Mouse (Mus musculus) liver, embryonic 11.5 days (tissue): ENCODE data around the gene Dohh. TPM values are rescaled to one million over a fixed set of nuclear protein-coding genes. Genes with fewer than 3 reads are reported as not detected.

Source experiments
- ATAC-seq: fragments of 200-750 bp; cut with Nextera tagmentation; replicated peaks from 2 replicates; pipeline ENCODE4 v1.8.0; 2017; ENCODE audit warnings: moderate number of reproducible peaks, mild to moderate bottlenecking, moderate TSS enrichment, moderate library complexity; ENCODE audit not compliant: low FRiP score
- DNase-seq: peaks from one replicate; pipeline ENCODE4 v3.0.0-alpha.2; 2017; ENCODE audit warnings: low spot score
- H3K27ac ChIP-seq: fragments of 300-500 bp; sonication (generic); 2 replicates; pipeline ENCODE4 v1.5.1; 2014; ENCODE audit warnings: mild to moderate bottlenecking, low read depth, low read length, control low read depth
- H3K27me3 ChIP-seq: fragments of 300-500 bp; sonication (generic); replicated peaks from 2 replicates; pipeline ENCODE4 v1.6.1; 2014; ENCODE audit warnings: low read length, mixed read lengths; ENCODE audit not compliant: control insufficient read depth, insufficient read depth
- H3K36me3 ChIP-seq: fragments of 300-500 bp; sonication (generic); 2 replicates; pipeline ENCODE4 v1.6.1; 2014; ENCODE audit warnings: mild to moderate bottlenecking, low read length, moderate library complexity, mixed read lengths; ENCODE audit not compliant: control insufficient read depth, insufficient read depth
- H3K4me1 ChIP-seq: fragments of 300-500 bp; sonication (generic); replicated peaks from 2 replicates; pipeline ENCODE4 v1.6.1; 2014; ENCODE audit warnings: low read length, mixed read lengths; ENCODE audit not compliant: control insufficient read depth, insufficient read depth
- H3K4me2 ChIP-seq: fragments of 300-500 bp; sonication (generic); 2 replicates; pipeline ENCODE4 v1.6.1; 2014; ENCODE audit warnings: mild to moderate bottlenecking, control low read depth, moderate library complexity
- H3K4me3 ChIP-seq: fragments of 300-500 bp; sonication (generic); 2 replicates; pipeline ENCODE4 v1.5.1; 2014; ENCODE audit warnings: low read depth, low read length, control low read depth
- H3K9ac ChIP-seq: fragments of 300-500 bp; sonication (generic); 2 replicates; pipeline ENCODE4 v1.6.1; 2014; ENCODE audit warnings: low read depth, low read length, control low read depth
- H3K9me3 ChIP-seq: fragments of 300-500 bp; sonication (generic); 2 replicates; pipeline ENCODE4 v1.6.1; 2016; ENCODE audit warnings: low read length, inconsistent platforms, mixed read lengths; ENCODE audit not compliant: control insufficient read depth
- WGBS: fragments of 180-500 bp; shearing (Covaris S2); extraction: QIAGEN DNeasy Blood & Tissue Kit; methylation state at CpG from one replicate; pipeline ENCODE4 v1.1.7; 2014; 5-methylcytosine and 5-hydroxymethylcytosine counted together
- polyA plus RNA-seq: library from polyadenylated mRNA; unstranded; fragments of >200 nt; fragmentation: Nextera tagmentation; extraction: Ambion mirVana; gene quantifications from 2 replicates; pipeline ENCODE4 v1.2.1, GENCODE M21; 2014

Gene Dohh
- polyA plus RNA-seq, 1 experiment from 2014 or later = 97.4 TPM

- no peaks in the 10 kb centered on the region for H3K27me3 ChIP-seq
- 36% methylated on average over 12 of the region's 12 CpGs for WGBS
- peak overlapping the region; percentile 99 for H3K4me2 ChIP-seq
- H3K4me1 ChIP-seq = peaks cover 76% of the 10 kb centered on the region
- peaks cover 10% of the 10 kb centered on the region; the same call in 1 of the 2 replicates for H3K36me3 ChIP-seq
- H3K9ac ChIP-seq = peak overlapping the region; percentile 54
- H3K9me3 ChIP-seq = no peaks in the 10 kb centered on the region
- DNase-seq (no peak), ATAC-seq (no peak)
- peak overlapping the region; percentile 66; the same call in 1 of the 2 replicates for H3K27ac ChIP-seq
- H3K4me3 ChIP-seq = peak overlapping the region; percentile 94
These were observed 27.8 kb upstream of the Dohh start for GRCm38 (mm10) chr10:81356352-81356990.

DNA sequence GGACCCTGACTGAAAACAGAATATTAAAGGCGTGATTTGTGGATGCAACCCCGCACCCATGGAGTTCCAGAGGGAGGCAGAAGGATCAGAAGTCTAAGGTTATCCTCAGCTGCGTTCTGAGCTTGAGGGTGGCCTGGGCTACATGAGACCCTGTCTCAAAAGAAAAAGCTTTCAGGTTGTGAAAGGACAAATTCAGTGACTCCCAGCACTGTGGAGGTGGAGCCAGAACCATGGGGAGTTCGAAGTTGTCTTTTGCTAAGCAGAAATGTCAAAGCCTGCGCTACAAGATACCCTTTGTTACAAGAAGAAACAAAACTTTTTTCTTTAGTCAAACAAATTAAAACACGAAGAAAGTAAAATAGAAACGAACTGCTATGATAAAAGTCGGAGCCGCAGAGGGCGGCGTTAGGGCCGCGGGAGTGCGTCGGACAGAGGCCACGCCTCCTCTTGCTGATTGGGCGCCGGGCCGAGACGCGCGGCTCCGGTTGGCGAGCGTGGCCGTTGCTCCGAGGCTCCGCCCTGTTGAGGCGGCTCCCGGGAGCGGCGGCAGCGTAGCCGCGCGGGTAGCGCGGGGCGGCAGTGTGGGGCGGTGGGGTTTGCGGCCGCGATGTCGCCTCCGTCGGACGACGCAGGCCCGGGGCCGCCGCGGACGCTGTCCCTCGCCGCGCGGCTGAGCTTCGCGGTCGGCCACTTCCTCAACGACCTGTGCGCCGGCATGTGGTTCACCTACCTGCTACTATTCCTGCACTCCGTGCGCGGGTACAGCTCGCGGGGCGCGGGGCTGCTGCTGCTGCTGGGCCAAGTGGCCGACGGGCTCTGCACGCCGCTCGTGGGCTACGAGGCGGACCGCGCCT lies 27.0 kb upstream of the Dohh start, which contains the start of gene Mfsd12:
Gene Mfsd12 (plus strand): TSS at position 501 of the 854 bp plus-strand sequence.
- no peaks in the 10 kb centered on the region for H3K27me3 ChIP-seq
- peak; percentile 85 for DNase-seq
- H3K9me3 ChIP-seq = no peaks in the 10 kb centered on the region
- H3K4me2 ChIP-seq = peak within 1 kb of the TSS; percentile 99
- ATAC-seq = peak; percentile 85
- peak within 1 kb of the TSS; percentile 90 for H3K9ac ChIP-seq
- H3K27ac ChIP-seq = peak within 1 kb of the TSS; percentile 83
- 2% methylated on average over 76 of the region's 79 CpGs for WGBS
- peaks cover 10% of the 10 kb centered on the region; the same call in 1 of the 2 replicates for H3K36me3 ChIP-seq
- H3K4me1 ChIP-seq = peaks cover 76% of the 10 kb centered on the region
- H3K4me3 ChIP-seq = peak within 1 kb of the TSS; percentile 94

- WGBS = 26% methylated on average over 4 of the region's 4 CpGs
These were observed 26.0 kb upstream of the Dohh start for GRCm38 (mm10) chr10:81358209-81358608.

GRCm38 (mm10) chr10:81358841-81359240 lies 25.4 kb upstream of the Dohh start:
- no peak for DNase-seq
- peak overlapping the region; percentile 77 for H3K27ac ChIP-seq
- ATAC-seq = no peak
- peaks cover 16% of the 10 kb centered on the region; the same call in 1 of the 2 replicates for H3K36me3 ChIP-seq
- WGBS = 37% methylated on average over 1 of the region's 1 CpGs
- peak overlapping the region; percentile 99 for H3K4me2 ChIP-seq
- H3K27me3 ChIP-seq = no peaks in the 10 kb centered on the region
- H3K4me1 ChIP-seq = peaks cover 84% of the 10 kb centered on the region
- H3K4me3 ChIP-seq = peak overlapping the region; percentile 94
- peak overlapping the region; percentile 90 for H3K9ac ChIP-seq
- no peaks in the 10 kb centered on the region for H3K9me3 ChIP-seq

More at GRCm38 (mm10) chr10:81358209-81358608, 26.0 kb upstream of the Dohh start:
- peaks cover 13% of the 10 kb centered on the region; the same call in 1 of the 2 replicates for H3K36me3 ChIP-seq
- H3K27me3 ChIP-seq = no peaks in the 10 kb centered on the region
- DNase-seq = no peak
- no peak for ATAC-seq
- H3K27ac ChIP-seq = peak overlapping the region; percentile 83
- H3K4me3 ChIP-seq = peak overlapping the region; percentile 94
- peaks cover 78% of the 10 kb centered on the region for H3K4me1 ChIP-seq
- no peaks in the 10 kb centered on the region for H3K9me3 ChIP-seq
- H3K4me2 ChIP-seq = peak overlapping the region; percentile 99
- H3K9ac ChIP-seq = peak overlapping the region; percentile 90

GRCm38 (mm10) chr10:81360721-81361120 lies 23.5 kb upstream of the Dohh start:
- DNase-seq = no peak
- Histone ChIP-seq H3K4me2 (peak overlapping the region; percentile 2), H3K4me1 (peaks cover 90% of the 10 kb centered on the region), H3K36me3 (peaks cover 16% of the 10 kb centered on the region; the same call in 1 of the 2 replicates), H3K9me3 (no peaks in the 10 kb centered on the region), H3K27ac (peak overlapping the region; percentile 47; the same call in 1 of the 2 replicates), H3K9ac (peak overlapping the region; percentile 0), H3K4me3 (no peak overlapping the region), H3K27me3 (no peaks in the 10 kb centered on the region)
- ATAC-seq = no peak
- 69% methylated on average over 8 of the region's 8 CpGs for WGBS

DNA sequence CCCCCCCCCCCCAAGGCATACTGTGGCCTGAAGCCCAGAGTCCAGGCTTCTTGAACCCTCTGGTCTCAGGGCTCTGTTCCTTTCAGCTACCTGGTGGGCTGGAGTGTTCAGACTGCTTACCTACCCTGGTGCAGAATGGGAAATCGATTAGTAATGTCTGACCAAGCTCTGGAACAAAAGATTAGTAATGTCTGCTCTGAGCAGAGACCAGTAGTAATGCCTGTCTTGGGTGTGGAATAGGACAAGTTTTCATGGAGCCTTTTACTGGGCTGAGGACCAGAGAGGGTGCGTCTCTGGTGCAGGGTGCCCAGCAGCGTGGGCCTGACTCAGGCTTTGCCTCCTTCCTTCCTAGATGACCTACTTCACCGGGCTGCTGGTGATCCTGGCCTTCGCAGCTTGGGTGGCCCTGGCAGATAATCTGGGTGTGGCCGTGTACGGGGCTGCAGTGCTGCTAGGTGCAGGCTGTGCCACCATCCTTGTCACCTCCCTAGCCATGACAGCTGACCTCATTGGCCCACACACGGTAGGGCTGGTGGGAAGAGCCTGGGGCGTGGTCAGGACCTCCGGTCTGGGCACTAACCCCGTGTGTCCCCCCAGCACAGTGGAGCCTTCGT lies 21.8 kb upstream of the Dohh start:
- H3K4me2 ChIP-seq = peak overlapping the region; percentile 61
- peaks cover 22% of the 10 kb centered on the region; the same call in 1 of the 2 replicates for H3K36me3 ChIP-seq
- H3K4me3 ChIP-seq = peak overlapping the region; percentile 16
- DNase-seq (no peak), ATAC-seq (peak; percentile 79)
- 49% methylated on average over 12 of the region's 12 CpGs for WGBS
- H3K27me3 ChIP-seq = no peaks in the 10 kb centered on the region
- H3K27ac ChIP-seq = peak overlapping the region; percentile 70
- H3K9me3 ChIP-seq = no peaks in the 10 kb centered on the region
- peaks cover 78% of the 10 kb centered on the region for H3K4me1 ChIP-seq
- peak overlapping the region; percentile 32; the same call in 1 of the 2 replicates for H3K9ac ChIP-seq

DNA sequence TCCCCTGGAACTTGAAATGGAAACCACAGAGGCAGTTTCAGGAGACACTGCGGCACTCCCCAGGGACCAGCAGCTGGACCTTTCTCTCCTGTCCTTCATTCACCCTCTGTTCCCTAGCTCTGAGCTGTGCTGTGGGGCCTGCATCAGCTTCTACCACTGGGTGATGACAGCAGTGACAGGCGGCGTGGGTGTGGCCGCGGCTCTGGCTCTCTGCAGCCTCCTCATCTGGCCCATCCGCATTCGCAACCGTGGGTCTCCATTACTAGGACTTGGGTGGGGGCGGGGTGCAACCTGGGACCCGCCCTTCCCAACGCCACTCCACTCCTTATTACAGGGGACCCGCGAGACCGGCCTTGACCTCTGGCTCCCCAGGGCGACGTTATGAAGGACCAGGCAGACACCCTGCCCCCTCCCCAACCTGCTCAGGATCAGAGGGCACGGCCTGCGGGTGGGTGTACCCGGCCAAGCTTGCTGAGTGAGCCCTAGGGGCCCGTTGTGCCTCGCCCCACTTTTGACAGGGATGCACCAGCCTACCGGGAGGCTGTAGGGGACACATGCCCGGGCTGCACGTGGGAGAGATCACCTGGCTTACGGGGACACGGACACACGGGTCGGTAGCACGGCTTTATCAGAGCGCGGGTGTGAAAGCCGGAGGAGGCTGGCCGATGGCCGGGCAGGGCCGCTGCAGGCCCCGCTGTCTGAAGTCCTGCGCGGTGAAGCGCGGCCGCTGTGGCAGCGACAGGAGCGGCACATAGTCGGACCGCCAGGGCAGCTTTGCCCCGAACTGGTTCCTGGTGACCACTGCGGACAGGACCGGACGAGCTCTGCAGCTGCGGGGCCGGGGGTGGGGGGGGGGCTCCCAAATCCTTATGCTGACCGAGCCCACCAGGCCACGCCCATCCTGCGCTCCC lies 20.5 kb upstream of the Dohh start:
- 28% methylated on average over 54 of the region's 54 CpGs for WGBS
- peak overlapping the region; percentile 70 for H3K27ac ChIP-seq
- peaks cover 35% of the 10 kb centered on the region for H3K36me3 ChIP-seq
- H3K4me3 ChIP-seq = peak overlapping the region; percentile 18
- no peaks in the 10 kb centered on the region for H3K9me3 ChIP-seq
- peaks cover 67% of the 10 kb centered on the region for H3K4me1 ChIP-seq
- ATAC-seq (peak; percentile 27; the same call in 1 of the 2 replicates), DNase-seq (no peak)
- no peaks in the 10 kb centered on the region for H3K27me3 ChIP-seq
- peak overlapping the region; percentile 32 for H3K9ac ChIP-seq
- peak overlapping the region; percentile 61 for H3K4me2 ChIP-seq
